Mouse (Mus musculus) A20 (cell line): ENCODE measurements around the gene Dhx38.

Experiments
- DNase-seq: peaks from one replicate; pipeline ENCODE4 v3.0.0-alpha.2; 2011; ENCODE audit warnings: low read depth, low spot score

The Dhx38 gene

GRCm38 (mm10) chr8:109551663-109552062 is 14.0 kb downstream of the Dhx38 start:
- peak; percentile 23 for DNase-seq

- no peak for DNase-seq
Observed at GRCm38 (mm10) chr8:109544049-109544448, 21.6 kb downstream of the Dhx38 start.

- no peak for DNase-seq
Observed at GRCm38 (mm10) chr8:109542748-109543519, 22.7 kb downstream of the Dhx38 start.

- no peak for DNase-seq
Observed at GRCm38 (mm10) chr8:109542165-109542564, 23.5 kb downstream of the Dhx38 start.

- DNase-seq: peak; percentile 69
Observed at GRCm38 (mm10) chr8:109536703-109537102, 29.0 kb downstream of the Dhx38 start.

GRCm38 (mm10) chr8:109535140-109535990 is 30.3 kb downstream of the Dhx38 start:
- peak; percentile 57 for DNase-seq

DNA sequence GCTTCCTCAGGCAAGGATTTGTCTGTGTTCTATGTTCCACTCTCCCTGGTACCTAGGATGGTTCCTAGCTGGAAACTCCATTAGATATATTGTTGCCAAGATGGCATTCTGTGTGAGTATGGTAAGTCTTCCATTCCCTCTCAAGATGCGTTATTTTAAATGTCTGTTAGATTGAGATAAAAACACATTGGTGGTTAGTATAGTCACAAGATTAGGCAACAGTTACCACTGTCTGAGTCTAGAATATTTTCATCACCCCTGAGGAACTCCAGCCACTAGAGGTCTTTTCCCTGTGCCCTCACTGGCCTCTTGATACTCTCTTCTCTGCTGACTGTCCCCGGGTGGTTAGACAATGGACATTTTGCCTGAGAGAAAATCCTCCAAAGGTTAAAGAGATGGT is 41.7 kb downstream of the Dhx38 start:
- no peak for DNase-seq

GRCm38 (mm10) chr8:109505560-109505959 is 60.1 kb downstream of the Dhx38 start:
- DNase-seq: no peak

DNA sequence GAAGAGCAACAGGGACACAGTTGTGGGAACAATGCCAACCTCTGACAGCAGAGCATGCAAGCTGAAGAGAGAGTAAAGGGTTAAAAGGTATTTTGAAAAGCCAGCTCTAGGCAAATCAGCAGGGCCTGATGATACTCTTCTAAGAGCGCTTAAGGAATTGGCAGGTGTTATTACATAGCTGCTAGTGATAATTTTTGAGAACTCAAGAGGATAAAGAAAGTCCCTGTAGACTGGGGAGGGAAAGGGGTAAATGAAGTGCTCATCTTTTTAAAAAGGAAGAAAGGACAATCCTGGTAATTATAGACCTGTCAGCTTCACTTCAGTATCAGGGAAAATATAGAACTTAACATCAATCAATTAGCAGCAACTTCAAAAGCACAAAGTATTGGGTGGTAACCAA is 62.1 kb downstream of the Dhx38 start:
- no peak for DNase-seq

DNA sequence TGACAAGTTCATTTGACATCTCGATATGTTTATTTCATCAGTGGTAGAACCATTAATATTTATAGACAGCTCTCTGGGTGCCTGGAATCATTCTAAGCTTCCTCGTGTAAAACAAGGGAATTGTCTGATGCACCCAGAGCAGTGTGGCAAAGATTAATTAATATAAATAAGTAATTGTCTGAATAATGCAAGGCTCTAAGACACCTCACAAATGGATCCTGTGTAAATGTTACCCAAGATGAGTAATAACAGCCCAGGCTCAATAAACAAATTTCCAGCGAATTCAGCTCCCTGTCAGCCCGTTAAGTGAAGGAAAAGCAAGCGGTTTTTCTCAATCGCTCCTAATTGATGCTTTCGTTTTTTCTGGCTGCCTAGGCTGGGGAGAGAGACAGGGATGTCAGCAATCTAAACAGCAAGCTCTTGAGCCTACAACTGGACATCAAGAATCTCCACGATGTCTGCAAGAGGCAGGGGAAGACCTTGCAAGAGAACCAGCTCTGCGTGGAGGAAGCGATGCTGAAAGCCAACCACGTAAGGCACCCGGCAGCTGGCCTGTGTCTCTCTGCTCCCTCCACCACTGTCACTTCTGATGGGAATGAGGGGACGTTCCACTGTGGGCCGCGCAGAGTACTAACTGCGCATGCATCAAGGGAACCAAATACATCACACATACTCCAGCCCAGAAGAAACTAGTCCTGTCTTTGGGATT is 66.5 kb downstream of the Dhx38 start:
- no peak for DNase-seq
